Mouse (Mus musculus) activated CD4-positive, CD25-positive, alpha-beta regulatory T cell (primary cell): ENCODE data around the gene Arap1. TPM values are rescaled to one million over a fixed set of nuclear protein-coding genes. Genes with fewer than 3 reads are reported as not detected.

ENCODE experiments used
- polyA plus RNA-seq, 2 experiments: library from polyadenylated mRNA; unstranded; fragments of 100-300 nt; shearing (Covaris generic); gene quantifications; one replicate each; pipeline ENCODE4 v1.2.1; 2017

Arap1 gene
- polyA plus RNA-seq, result 10 to 100 TPM; 39.8 to 79.4 TPM

GRCm38 (mm10) chr7:101347767-101348270 lies at the start of gene Arap1:
Arap1 (plus strand) TSS chr7:101348067.

DNA sequence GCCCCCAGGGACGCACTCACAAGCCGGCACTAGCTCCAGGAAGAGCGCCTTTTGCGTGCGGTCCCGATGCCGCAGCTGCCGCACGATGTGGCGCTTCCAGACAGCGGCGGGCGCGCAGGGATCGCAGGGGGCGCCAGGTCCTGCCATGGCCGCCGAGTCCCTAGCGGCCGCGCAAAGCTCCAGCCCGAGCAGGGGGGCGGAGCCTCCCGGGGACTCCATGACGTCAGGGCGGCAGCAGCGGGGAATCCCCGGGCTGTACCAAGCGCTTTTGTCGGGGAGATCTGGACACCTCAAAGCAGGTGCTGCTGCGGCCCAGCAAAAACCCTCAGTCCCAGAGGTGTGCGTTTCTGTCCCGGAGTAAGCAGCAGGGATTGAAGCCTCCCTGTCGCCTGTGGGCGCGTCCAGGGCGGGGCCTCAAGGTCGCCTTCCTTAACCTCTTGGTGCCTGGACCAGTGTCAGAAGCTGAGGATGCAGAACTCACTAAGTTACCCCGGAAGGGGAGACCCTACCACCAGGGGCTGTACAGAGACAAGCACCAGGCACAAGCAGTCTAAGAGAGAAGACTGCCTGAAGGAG lies 45.9 kb upstream of the Arap1 start, which contains the start of gene Atg16l2:
Gene Atg16l2 (minus strand): TSS at position 371 of the 576 bp plus-strand sequence.

GRCm38 (mm10) chr7:101317014-101317413 lies 30.9 kb upstream of the Arap1 start, which contains the start of gene Stard10:
Stard10 (plus strand) TSS chr7:101317086.

DNA sequence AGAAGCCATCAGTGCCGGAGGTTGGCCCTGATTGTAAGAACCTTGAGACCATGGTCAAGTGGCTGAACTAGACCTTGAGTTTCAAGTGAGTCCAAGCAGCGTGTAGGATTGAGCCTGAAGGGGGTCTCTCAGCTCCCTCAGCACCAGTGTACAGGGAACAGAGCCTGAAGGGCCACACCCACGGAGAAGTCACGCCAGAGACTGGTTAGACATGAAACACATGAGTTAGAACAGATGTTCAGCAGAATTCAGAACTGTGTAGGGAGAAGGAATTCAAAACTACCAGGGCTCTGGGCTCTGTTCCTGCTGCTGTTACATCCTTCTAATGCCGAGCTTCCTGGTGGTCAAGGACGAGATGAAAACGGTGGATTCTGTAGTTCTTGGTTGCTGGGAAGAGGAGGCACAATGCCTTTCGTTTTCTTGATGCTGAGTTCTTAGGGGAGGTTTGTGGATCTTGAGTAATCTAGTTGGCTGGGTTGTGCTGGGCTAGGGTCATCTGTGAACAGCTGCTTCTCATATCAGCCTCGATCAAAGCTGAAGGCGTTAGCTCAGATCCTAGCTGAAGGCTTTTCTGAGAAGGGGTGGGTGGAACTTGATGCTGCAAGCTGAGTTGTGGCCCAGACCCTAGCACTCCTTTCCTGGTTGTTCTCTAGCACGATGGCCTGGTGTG lies 62.5 kb downstream of the Arap1 start, which contains the start of gene Gm45837:
Gene Gm45837 (plus strand): TSS at position 620 of the 670 bp plus-strand sequence.

GRCm38 (mm10) chr7:101421529-101421928 lies 73.7 kb downstream of the Arap1 start, which contains the start of gene Pde2a:
Pde2a (plus strand) TSS chr7:101421691.

Other genes starting within 250 kb of the Arap1 start
- gene Atg16l2, start 45.8 kb upstream of the Arap1 start, polyA plus RNA-seq, result 10 to 100 TPM; 55.8 to 86.6 TPM
- 10 to 100 TPM; 10.2 to 19.4 TPM for gene Stard10, start 31.0 kb upstream of the Arap1 start, polyA plus RNA-seq
- gene Gm45837, start 62.8 kb downstream of the Arap1 start, polyA plus RNA-seq, result 10 to 100 TPM; 16.1 to 76.0 TPM
- 10 to 100 TPM in 1 of 2 experiments, 1 to 10 TPM in 1; 3.7 to 29.8 TPM for gene Pde2a, start 73.6 kb downstream of the Arap1 start, polyA plus RNA-seq
- 100 to 1,000 TPM in 1 of 2 experiments, 10 to 100 TPM in 1; 41.8 to 143 TPM for gene Art2b, start 237.5 kb downstream of the Arap1 start, polyA plus RNA-seq